Mouse (Mus musculus): ENCODE results near the gene Nudt1.

Gene Nudt1

GRCm38 (mm10) chr5:140383559-140383958, 62.1 kb downstream of the Nudt1 start:
- no peak for DNase-seq (ENCODE audit: low spot score)

- DNase-seq (ENCODE audit: low spot score): no peak
Observed at GRCm38 (mm10) chr5:140384462-140384861, 63.0 kb downstream of the Nudt1 start.

GRCm38 (mm10) chr5:140387236-140387635, 65.8 kb downstream of the Nudt1 start:
- no peak for DNase-seq (ENCODE audit: low spot score)

Measured in layer of hippocampus, adult 11-12 months (tissue).